Comparison of ENCODE assay signal across 18 mouse cellular contexts in genomic region chr1:37518124-37518720, GRCm38 (mm10). TPM values are rescaled to one million over a fixed set of nuclear protein-coding genes. Genes with fewer than 3 reads are reported as not detected.
A peak's percentile ranks its signal among the peaks of the same experiment; 100 is the strongest.
DNase-seq lines count a peak whose midpoint lies in the region; ATAC-seq lines count a peak whose summit lies in the region.
"Had no signal": no experiment of that assay in that cellular context is flagged by ENCODE, and none has a peak within 500 bp of the region (broad histone marks: within the 10 kb centered on the region; RNA-seq: fewer than 3 reads in every experiment).

No protein-coding gene starts in this region.

- 38% methylated on average over 4 of the region's 4 CpGs for WGBS in lung, embryonic 16.5 days
- WGBS in stomach, embryonic 15.5 days, result 58% methylated on average over 4 of the region's 4 CpGs

- peak; percentile 28; the same call in 1 of the 2 replicates for ATAC-seq in lung, embryonic 16.5 days (ENCODE audit: low read depth)
- ATAC-seq in stomach, embryonic 15.5 days (ENCODE audit: insufficient read depth, low FRiP score, low read depth), result no peak
- no peak for ATAC-seq in monocyte, adult 5-6 weeks (replicated peaks; ENCODE audit: insufficient number of reproducible peaks, low FRiP score, low TSS enrichment, poor library complexity, severe bottlenecking)
- ATAC-seq: forebrain, embryonic 13.5 days had no signal

- peak; percentile 26 for DNase-seq in gastrocnemius, adult 18-20 months (ENCODE audit: low spot score)
- no peak for DNase-seq in gastrocnemius, postnatal 4 days (ENCODE audit: low spot score in 2 of 2)
- DNase-seq in lung, postnatal 4 days, result no peak
- peak; percentile 52 for DNase-seq in kidney, postnatal 10 days
- no peak for DNase-seq in urinary bladder, postnatal 25 days (ENCODE audit: low spot score)
- DNase-seq: adrenal gland, adult 2 months; gastrocnemius, postnatal 14 days; right cerebral cortex, postnatal 25 days; thymus, postnatal 36 days had no signal

- H3K9me3 ChIP-seq in lung, embryonic 16.5 days (ENCODE audit: control insufficient read depth, low read length), result no peaks in the 10 kb centered on the region
- H3K9me3 ChIP-seq in stomach, embryonic 15.5 days, result no peaks in the 10 kb centered on the region
- H3K9me3 ChIP-seq: embryonic facial prominence, embryonic 15.5 days; forebrain, embryonic 13.5 days; hindbrain, embryonic 12.5 days; limb, embryonic 15.5 days had no signal

- H3K9ac ChIP-seq in lung, embryonic 16.5 days (ENCODE audit: low read length), result no peak overlapping the region
- no peak overlapping the region for H3K9ac ChIP-seq in stomach, embryonic 15.5 days
- H3K9ac ChIP-seq: embryonic facial prominence, embryonic 15.5 days; forebrain, embryonic 13.5 days; hindbrain, embryonic 12.5 days; limb, embryonic 15.5 days had no signal

- no peak overlapping the region for H3K27ac ChIP-seq in lung, embryonic 16.5 days (ENCODE audit: low read length)
- H3K27ac ChIP-seq in stomach, embryonic 15.5 days, result 0 out of 2 replicates have a peak overlapping the region, but pooled peaks have one; percentile 5
- H3K27ac ChIP-seq: embryonic facial prominence, embryonic 15.5 days; forebrain, embryonic 13.5 days; hindbrain, embryonic 12.5 days; limb, embryonic 15.5 days; macrophage had no signal

- no peaks in the 10 kb centered on the region for H3K27me3 ChIP-seq in lung, embryonic 16.5 days (ENCODE audit: control insufficient read depth, insufficient read depth, low read depth, low read length)
- H3K27me3 ChIP-seq in stomach, embryonic 15.5 days (replicated peaks), result no peaks in the 10 kb centered on the region
- H3K27me3 ChIP-seq: embryonic facial prominence, embryonic 15.5 days; forebrain, embryonic 13.5 days; hindbrain, embryonic 12.5 days; limb, embryonic 15.5 days had no signal

- no peaks in the 10 kb centered on the region for H3K36me3 ChIP-seq in lung, embryonic 16.5 days (ENCODE audit: control insufficient read depth, insufficient read depth, low read length)
- H3K36me3 ChIP-seq in stomach, embryonic 15.5 days, result no peaks in the 10 kb centered on the region
- H3K36me3 ChIP-seq: embryonic facial prominence, embryonic 15.5 days; hindbrain, embryonic 12.5 days; limb, embryonic 15.5 days had no signal

- peaks cover 9% of the 10 kb centered on the region for H3K4me1 ChIP-seq in lung, embryonic 16.5 days (replicated peaks; ENCODE audit: control insufficient read depth, insufficient read depth, low read length)
- H3K4me1 ChIP-seq in stomach, embryonic 15.5 days, result peaks cover 2% of the 10 kb centered on the region; the same call in 1 of the 2 replicates

- no peak overlapping the region for H3K4me2 ChIP-seq in lung, embryonic 16.5 days (ENCODE audit: low read depth, low read length)
- H3K4me2 ChIP-seq in stomach, embryonic 15.5 days, result no peak overlapping the region
- H3K4me2 ChIP-seq: embryonic facial prominence, embryonic 15.5 days; forebrain, embryonic 13.5 days; hindbrain, embryonic 12.5 days; limb, embryonic 15.5 days had no signal

- no peak overlapping the region for H3K4me3 ChIP-seq in lung, embryonic 16.5 days (ENCODE audit: low read length)
- no peak overlapping the region for H3K4me3 ChIP-seq in stomach, embryonic 15.5 days (replicated peaks)
- H3K4me3 ChIP-seq: embryonic facial prominence, embryonic 15.5 days; forebrain, embryonic 13.5 days; hindbrain, embryonic 12.5 days; limb, embryonic 15.5 days; myocyte had no signal

RNA-seq across cellular contexts. Expression of gene Mgat4a, which starts 22.6 kb away (rescaled TPM):
- total RNA-seq in gastrocnemius, adult 18-20 months (2021), result 1 to 10 TPM; 4.8 to 8.7 TPM
- 10 to 100 TPM; 11.9 to 12.3 TPM for total RNA-seq in gastrocnemius, postnatal 4 days (2021)
- polyA plus RNA-seq in lung, embryonic 16.5 days (2015; fragmentation: Nextera tagmentation; extraction: Ambion mirVana), result 6.5 and 7.1 TPM in 2 replicates
- polyA plus RNA-seq in stomach, embryonic 15.5 days (2015; fragmentation: Nextera tagmentation; extraction: Ambion mirVana), result 27.6 and 32.3 TPM in 2 replicates
- 19.1 to 38.8 TPM (median 27.1 TPM) in 3 replicates for total RNA-seq in monocyte, adult 5-6 weeks (2017)

Comparison
In these comparisons a context has a peak if more than half of its experiments do, and no peak if none do; other contexts are left out.
1. DNase-seq: peak in gastrocnemius, adult 18-20 months (single experiment) and kidney, postnatal 10 days (single experiment); none in gastrocnemius, postnatal 4 days (0 of 2), lung, postnatal 4 days (0 of 2) and urinary bladder, postnatal 25 days (single experiment).